Mouse (Mus musculus) lung, postnatal 0 days (tissue): ENCODE data around the gene Mpzl2. TPM values are rescaled to one million over a fixed set of nuclear protein-coding genes. Genes with fewer than 3 reads are reported as not detected.

Source experiments
- ATAC-seq: fragments of 200-750 bp; cut with Nextera tagmentation; 2 replicates; pipeline ENCODE4 v1.8.0; 2017; ENCODE audit warnings: moderate library complexity
- DNase-seq: peaks from one replicate; pipeline ENCODE4 v3.0.0-alpha.2; 2016; ENCODE audit warnings: low spot score
- H3K27ac ChIP-seq: fragments of 300-500 bp; sonication (generic); 2 replicates; pipeline ENCODE4 v1.5.1; 2014; ENCODE audit warnings: antibody characterized with exemption, mild to moderate bottlenecking, low read length, mixed read lengths
- H3K27me3 ChIP-seq: fragments of 300-500 bp; sonication (generic); replicated peaks from 2 replicates; pipeline ENCODE4 v1.6.1; 2014; ENCODE audit warnings: low read length, mixed read lengths; ENCODE audit not compliant: insufficient read depth
- H3K36me3 ChIP-seq: fragments of 300-500 bp; sonication (generic); 2 replicates; pipeline ENCODE4 v1.6.1; 2014; ENCODE audit warnings: low read length, mixed read lengths; ENCODE audit not compliant: insufficient read depth
- H3K4me1 ChIP-seq: fragments of 300-500 bp; sonication (generic); 2 replicates; pipeline ENCODE4 v1.6.1; 2014; ENCODE audit warnings: antibody characterized with exemption, low read depth, low read length, mixed read lengths; ENCODE audit not compliant: insufficient read depth
- H3K4me2 ChIP-seq: fragments of 300-500 bp; sonication (generic); replicated peaks from 2 replicates; pipeline ENCODE4 v1.6.1; 2014; ENCODE audit warnings: low read depth, mild to moderate bottlenecking, low read length, moderate library complexity, mixed read lengths
- H3K4me3 ChIP-seq: fragments of 300-500 bp; sonication (generic); 2 replicates; pipeline ENCODE4 v1.5.1; 2014; ENCODE audit warnings: low read depth, low read length
- H3K9ac ChIP-seq: fragments of 300-500 bp; sonication (generic); replicated peaks from 2 replicates; pipeline ENCODE4 v1.6.1; 2014; ENCODE audit warnings: low read depth, mild to moderate bottlenecking
- H3K9me3 ChIP-seq: fragments of 300-500 bp; sonication (generic); 2 replicates; pipeline ENCODE4 v1.6.1; 2016; ENCODE audit warnings: low read length, mixed read lengths
- CTCF ChIP-seq: IDR thresholded peaks from 2 replicates; pipeline ENCODE4 v1.5.1; 2016; ENCODE audit warnings: antibody characterized with exemption, mild to moderate bottlenecking
- EP300 ChIP-seq: IDR thresholded peaks from 2 replicates; pipeline ENCODE4 v1.6.1; 2016; ENCODE audit warnings: antibody characterized with exemption, mild to moderate bottlenecking, control low read depth
- WGBS: fragments of 180-500 bp; shearing (Covaris S2); extraction: QIAGEN DNeasy Blood & Tissue Kit; methylation state at CpG from one replicate; pipeline ENCODE4 v1.1.7; 2014; 5-methylcytosine and 5-hydroxymethylcytosine counted together
- polyA plus RNA-seq: library from polyadenylated mRNA; unstranded; fragments of >200 nt; fragmentation: Nextera tagmentation; extraction: Ambion mirVana; gene quantifications from 2 replicates; pipeline ENCODE4 v1.2.1, GENCODE M21; 2015

The Mpzl2 gene
- polyA plus RNA-seq, 1 experiment from 2014 or later, result 4.3 TPM

DNA sequence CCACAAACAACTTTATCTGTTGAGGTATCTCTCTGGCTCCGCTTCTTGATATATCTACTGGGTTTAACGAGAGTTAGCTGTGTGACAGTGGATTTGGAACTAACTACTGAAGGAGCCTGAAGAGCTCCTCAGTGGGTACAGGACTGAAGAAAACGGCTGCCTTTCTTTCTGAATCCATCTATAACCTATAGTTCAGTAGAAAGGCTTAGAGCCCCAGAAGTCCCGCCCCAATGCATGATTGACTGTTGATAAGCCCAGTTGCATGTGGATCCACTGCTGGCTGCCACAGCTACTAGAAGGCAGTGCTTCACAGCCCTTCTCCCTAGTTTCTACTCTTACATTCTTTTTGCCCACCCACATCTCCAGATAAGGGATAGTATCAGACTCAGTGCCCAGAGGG is 29.1 kb upstream of the Mpzl2 start:
- H3K4me1 ChIP-seq, result no peaks in the 10 kb centered on the region
- no peak overlapping the region for H3K4me2 ChIP-seq
- ATAC-seq (no peak), DNase-seq (peak; percentile 11)
- no peak overlapping the region for H3K27ac ChIP-seq
- H3K9me3 ChIP-seq, result no peaks in the 10 kb centered on the region
- no peaks in the 10 kb centered on the region for H3K27me3 ChIP-seq
- no peak overlapping the region for H3K9ac ChIP-seq
- WGBS, result 59% methylated on average over 4 of the region's 4 CpGs
- no peaks in the 10 kb centered on the region for H3K36me3 ChIP-seq
- no peak overlapping the region for H3K4me3 ChIP-seq
- TF ChIP-seq CTCF (no peak), EP300 (no peak)

DNA sequence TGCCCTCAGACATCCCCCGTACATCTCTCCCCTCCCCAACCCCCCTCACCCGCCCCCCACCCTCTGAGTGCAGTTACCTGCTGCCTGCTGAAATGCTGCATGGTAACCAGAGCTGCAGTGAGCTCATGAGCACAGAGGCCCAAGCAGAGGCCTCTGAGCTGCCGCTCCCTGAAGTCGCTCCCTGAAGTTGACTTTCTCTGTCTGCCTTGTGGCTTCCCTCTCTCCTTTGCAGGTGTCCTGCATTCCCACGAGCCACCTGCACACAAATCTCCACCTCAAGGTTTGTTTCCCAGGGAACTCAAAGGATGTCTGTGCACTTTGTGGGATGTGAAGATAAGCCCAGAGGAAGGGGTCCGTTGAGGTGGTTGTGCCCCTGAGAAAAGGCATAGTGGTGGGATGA is 28.3 kb upstream of the Mpzl2 start:
- no peaks in the 10 kb centered on the region for H3K36me3 ChIP-seq
- H3K4me3 ChIP-seq, result no peak overlapping the region
- no peaks in the 10 kb centered on the region for H3K27me3 ChIP-seq
- no peak for ATAC-seq
- H3K27ac ChIP-seq, result no peak overlapping the region
- H3K4me2 ChIP-seq, result no peak overlapping the region
- H3K9ac ChIP-seq, result no peak overlapping the region
- no peaks in the 10 kb centered on the region for H3K9me3 ChIP-seq
- TF ChIP-seq CTCF, result no peak
- no peak for TF ChIP-seq EP300
- WGBS, result 34% methylated on average over 6 of the region's 6 CpGs
- H3K4me1 ChIP-seq, result no peaks in the 10 kb centered on the region
- no peak for DNase-seq

DNA sequence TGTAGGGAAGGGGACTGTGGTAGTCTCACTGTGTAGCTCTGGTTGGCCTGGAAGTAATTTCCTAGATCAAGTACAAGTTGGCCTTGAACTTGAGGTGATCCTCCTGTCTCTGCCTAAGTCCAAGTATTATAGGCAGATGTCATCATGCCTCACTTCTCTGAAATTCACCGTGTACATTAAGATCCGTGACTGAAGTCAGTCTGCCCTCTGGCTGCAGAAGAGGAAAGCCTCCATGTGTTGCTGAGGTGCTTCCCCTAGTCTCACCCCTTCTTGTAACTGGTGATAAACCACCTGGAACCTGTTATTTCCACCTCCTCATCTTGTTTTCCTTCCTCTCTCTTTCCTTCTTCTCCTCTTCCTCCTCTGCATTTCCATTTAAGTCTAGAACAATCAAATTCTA is 24.7 kb upstream of the Mpzl2 start:
- Histone ChIP-seq H3K4me2 (no peak overlapping the region), H3K27me3 (no peaks in the 10 kb centered on the region), H3K4me3 (no peak overlapping the region), H3K27ac (no peak overlapping the region), H3K9ac (no peak overlapping the region), H3K4me1 (no peaks in the 10 kb centered on the region), H3K9me3 (no peaks in the 10 kb centered on the region), H3K36me3 (no peaks in the 10 kb centered on the region)
- TF ChIP-seq EP300, result no peak
- TF ChIP-seq CTCF, result no peak
- ATAC-seq, result no peak
- no peak for DNase-seq
- WGBS, result 32% methylated on average over 2 of the region's 2 CpGs

DNA sequence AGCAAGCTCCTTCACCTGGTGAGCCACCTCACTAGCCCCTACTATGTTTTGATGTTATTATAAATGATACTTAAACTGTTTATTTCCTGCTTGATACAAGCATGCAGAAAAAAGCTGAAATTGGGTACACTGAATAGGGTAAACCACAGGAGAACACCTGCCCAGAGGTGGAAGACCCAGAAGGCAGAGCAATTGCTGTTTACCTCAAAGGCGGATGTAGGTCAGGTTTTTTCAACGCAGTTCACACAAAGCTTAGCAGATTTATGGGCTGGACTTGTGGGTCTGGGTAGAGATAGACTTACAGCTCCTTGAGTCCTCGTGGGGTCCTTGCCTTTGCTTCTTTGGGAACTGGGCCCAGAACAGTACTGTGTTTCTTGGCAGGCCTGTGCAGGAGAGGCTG is 23.8 kb upstream of the Mpzl2 start:
- no peak overlapping the region for H3K9ac ChIP-seq
- WGBS, result 63% methylated on average over 3 of the region's 3 CpGs
- no peaks in the 10 kb centered on the region for H3K9me3 ChIP-seq
- H3K4me1 ChIP-seq, result no peaks in the 10 kb centered on the region
- TF ChIP-seq EP300, result no peak
- no peak for TF ChIP-seq CTCF
- H3K36me3 ChIP-seq, result no peaks in the 10 kb centered on the region
- DNase-seq (no peak), ATAC-seq (no peak)
- H3K4me2 ChIP-seq, result no peak overlapping the region
- no peak overlapping the region for H3K4me3 ChIP-seq
- no peaks in the 10 kb centered on the region for H3K27me3 ChIP-seq
- no peak overlapping the region for H3K27ac ChIP-seq

DNA sequence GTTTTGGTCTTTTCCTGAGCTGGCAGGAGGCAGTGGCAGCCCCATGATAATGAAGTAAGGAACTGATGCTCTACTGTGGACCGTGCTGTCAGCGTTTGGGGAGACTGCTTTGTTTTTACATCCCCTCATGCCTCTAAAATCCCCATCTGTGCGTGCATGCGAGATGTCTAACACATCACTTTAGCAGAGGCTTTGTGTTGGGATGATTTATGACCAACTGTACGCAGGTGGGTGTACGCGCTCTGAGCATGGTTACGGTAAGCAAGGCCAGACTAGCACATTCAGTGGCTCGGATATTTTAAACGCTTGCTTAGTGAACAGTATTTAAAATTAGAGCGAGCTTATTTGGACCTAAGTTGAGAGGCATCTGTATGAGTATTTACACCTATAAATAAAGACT is 21.6 kb upstream of the Mpzl2 start:
- Histone ChIP-seq H3K4me2 (no peak overlapping the region), H3K9me3 (no peaks in the 10 kb centered on the region), H3K9ac (no peak overlapping the region), H3K36me3 (no peaks in the 10 kb centered on the region), H3K4me1 (no peaks in the 10 kb centered on the region), H3K4me3 (no peak overlapping the region), H3K27ac (no peak overlapping the region), H3K27me3 (no peaks in the 10 kb centered on the region)
- no peak for TF ChIP-seq CTCF
- TF ChIP-seq EP300, result no peak
- WGBS, result 81% methylated on average over 11 of the region's 11 CpGs
- DNase-seq (no peak), ATAC-seq (no peak)

DNA sequence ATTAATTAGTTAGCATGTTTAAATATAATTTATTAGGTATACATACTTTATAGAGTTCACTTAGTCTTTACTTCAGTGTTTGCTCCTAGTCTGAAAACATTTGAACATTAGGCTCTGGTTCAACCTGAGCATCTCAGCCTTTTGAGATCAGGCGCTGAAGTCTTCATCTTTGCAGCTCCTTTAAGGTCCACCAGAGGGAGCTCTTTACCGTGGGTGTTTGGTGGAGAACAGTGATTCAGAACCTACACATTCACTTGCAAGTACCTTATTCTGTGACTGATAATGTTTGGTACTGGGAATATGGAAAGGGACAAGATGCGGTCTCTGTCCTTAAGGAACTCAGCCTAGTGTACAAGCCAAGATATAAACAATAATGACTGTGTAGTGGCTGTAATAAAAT is 16.8 kb upstream of the Mpzl2 start:
- H3K9ac ChIP-seq, result no peak overlapping the region
- TF ChIP-seq EP300, result no peak
- peak; percentile 90 for TF ChIP-seq CTCF
- no peaks in the 10 kb centered on the region for H3K27me3 ChIP-seq

DNA sequence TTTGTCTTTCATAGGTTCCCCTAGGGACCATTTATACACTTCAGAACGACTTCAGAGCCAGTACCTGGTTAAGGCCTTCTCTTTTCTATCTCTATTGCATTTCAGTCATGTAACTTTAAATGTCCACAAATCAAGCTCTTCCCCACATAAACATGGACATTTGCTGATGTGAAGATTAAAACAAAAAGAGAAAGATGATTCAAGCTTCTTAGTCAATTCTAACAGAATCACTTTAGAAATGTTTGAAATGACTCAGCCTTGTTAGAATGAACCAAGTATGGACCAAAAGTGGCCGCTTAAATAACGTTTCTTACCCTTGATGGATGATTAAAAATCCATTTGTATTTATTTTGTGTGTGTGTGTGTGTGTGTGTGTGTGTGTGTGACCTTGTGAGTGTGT is 16.0 kb upstream of the Mpzl2 start:
- H3K27me3 ChIP-seq, result no peaks in the 10 kb centered on the region
- H3K4me1 ChIP-seq, result no peaks in the 10 kb centered on the region
- H3K36me3 ChIP-seq, result no peaks in the 10 kb centered on the region
- TF ChIP-seq CTCF (no peak), EP300 (no peak)
- H3K4me2 ChIP-seq, result no peak overlapping the region
- WGBS, result 53% methylated on average over 3 of the region's 3 CpGs
- no peak overlapping the region for H3K9ac ChIP-seq
- DNase-seq, result no peak
- ATAC-seq, result no peak
- H3K27ac ChIP-seq, result no peak overlapping the region
- no peaks in the 10 kb centered on the region for H3K9me3 ChIP-seq
- H3K4me3 ChIP-seq, result no peak overlapping the region

More for the DNA sequence above, 16.8 kb upstream of the Mpzl2 start:
- peak; percentile 76 for DNase-seq
- H3K4me1 ChIP-seq, result no peaks in the 10 kb centered on the region
- no peak for ATAC-seq
- H3K27ac ChIP-seq, result no peak overlapping the region
- WGBS, result 13% methylated on average over 3 of the region's 3 CpGs
- H3K9me3 ChIP-seq, result no peaks in the 10 kb centered on the region
- no peak overlapping the region for H3K4me2 ChIP-seq
- no peak overlapping the region for H3K4me3 ChIP-seq
- no peaks in the 10 kb centered on the region for H3K36me3 ChIP-seq
